Mouse (Mus musculus): ENCODE results near the gene Ccdc141. TPM values are rescaled to one million over a fixed set of nuclear protein-coding genes. Genes with fewer than 3 reads are reported as not detected.

Gene Ccdc141
- polyA plus RNA-seq, 1 experiment from 2014 or later: 139 TPM

GRCm38 (mm10) chr2:77195056-77195455 is 24.6 kb upstream of the Ccdc141 start:
- Histone ChIP-seq H3K4me1 (ENCODE audit: control insufficient read depth, insufficient read depth, low read length) (peaks cover under 1% of the 10 kb centered on the region), H3K4me3 (ENCODE audit: low read length) (no peak overlapping the region), H3K36me3 (ENCODE audit: control insufficient read depth, insufficient read depth) (peaks cover 5% of the 10 kb centered on the region; the same call in 1 of the 2 replicates), H3K4me2 (ENCODE audit: low read depth, low read length) (no peak overlapping the region), H3K27ac (ENCODE audit: low read length) (no peak overlapping the region), H3K9me3 (replicated peaks; ENCODE audit: control insufficient read depth, low read length) (0 out of 2 replicates have a peak, but pooled peaks cover 2% of the 10 kb centered on the region), H3K27me3 (ENCODE audit: control insufficient read depth, insufficient read depth, low read length) (no peaks in the 10 kb centered on the region), H3K9ac (ENCODE audit: low read length) (no peak overlapping the region)
- ATAC-seq (replicated peaks; ENCODE audit: extremely low read depth, insufficient read depth, low FRiP score): no peak
- WGBS: 81% methylated on average over 5 of the region's 5 CpGs

- WGBS: 94% methylated on average over 3 of the region's 3 CpGs
- no peak overlapping the region for H3K4me2 ChIP-seq (ENCODE audit: low read depth, low read length)
- H3K27ac ChIP-seq (ENCODE audit: low read length): no peak overlapping the region
- H3K9me3 ChIP-seq (replicated peaks; ENCODE audit: control insufficient read depth, low read length): 0 out of 2 replicates have a peak, but pooled peaks cover 2% of the 10 kb centered on the region
- peaks cover 7% of the 10 kb centered on the region; the same call in 1 of the 2 replicates for H3K36me3 ChIP-seq (ENCODE audit: control insufficient read depth, insufficient read depth)
- no peak overlapping the region for H3K9ac ChIP-seq (ENCODE audit: low read length)
- H3K27me3 ChIP-seq (ENCODE audit: control insufficient read depth, insufficient read depth, low read length): no peaks in the 10 kb centered on the region
- no peak for ATAC-seq (replicated peaks; ENCODE audit: extremely low read depth, insufficient read depth, low FRiP score)
- H3K4me3 ChIP-seq (ENCODE audit: low read length): no peak overlapping the region
- H3K4me1 ChIP-seq (ENCODE audit: control insufficient read depth, insufficient read depth, low read length): no peaks in the 10 kb centered on the region
Observed at GRCm38 (mm10) chr2:77191811-77192210, 21.4 kb upstream of the Ccdc141 start.

- whole genome bisulfite sequencing: 93% methylated on average over 7 of the region's 7 CpGs
- Histone ChIP-seq H3K4me3 (ENCODE audit: low read length) (no peak overlapping the region), H3K36me3 (ENCODE audit: control insufficient read depth, insufficient read depth) (peaks cover 7% of the 10 kb centered on the region; the same call in 1 of the 2 replicates)
Observed at GRCm38 (mm10) chr2:77190891-77191290, 20.5 kb upstream of the Ccdc141 start.

GRCm38 (mm10) chr2:77190301-77190700 is 19.9 kb upstream of the Ccdc141 start:
- 82% methylated on average over 3 of the region's 3 CpGs for WGBS
- H3K27me3 ChIP-seq (ENCODE audit: control insufficient read depth, insufficient read depth, low read length): no peaks in the 10 kb centered on the region
- no peak for ATAC-seq (replicated peaks; ENCODE audit: extremely low read depth, insufficient read depth, low FRiP score)
- 0 out of 2 replicates have a peak, but pooled peaks cover 2% of the 10 kb centered on the region for H3K9me3 ChIP-seq (replicated peaks; ENCODE audit: control insufficient read depth, low read length)
- H3K4me2 ChIP-seq (ENCODE audit: low read depth, low read length): no peak overlapping the region
- H3K4me3 ChIP-seq (ENCODE audit: low read length): no peak overlapping the region
- peaks cover 7% of the 10 kb centered on the region; the same call in 1 of the 2 replicates for H3K36me3 ChIP-seq (ENCODE audit: control insufficient read depth, insufficient read depth)
- H3K27ac ChIP-seq (ENCODE audit: low read length): no peak overlapping the region
- H3K4me1 ChIP-seq (ENCODE audit: control insufficient read depth, insufficient read depth, low read length): no peaks in the 10 kb centered on the region; the same call in 1 of the 2 replicates
- H3K9ac ChIP-seq (ENCODE audit: low read length): no peak overlapping the region

More at GRCm38 (mm10) chr2:77190891-77191290, 20.5 kb upstream of the Ccdc141 start:
- H3K9me3 ChIP-seq (replicated peaks; ENCODE audit: control insufficient read depth, low read length): 0 out of 2 replicates have a peak, but pooled peaks cover 2% of the 10 kb centered on the region
- no peaks in the 10 kb centered on the region for H3K4me1 ChIP-seq (ENCODE audit: control insufficient read depth, insufficient read depth, low read length)
- H3K4me2 ChIP-seq (ENCODE audit: low read depth, low read length): no peak overlapping the region
- H3K9ac ChIP-seq (ENCODE audit: low read length): no peak overlapping the region
- no peak for ATAC-seq (replicated peaks; ENCODE audit: extremely low read depth, insufficient read depth, low FRiP score)
- no peak overlapping the region for H3K27ac ChIP-seq (ENCODE audit: low read length)
- H3K27me3 ChIP-seq (ENCODE audit: control insufficient read depth, insufficient read depth, low read length): no peaks in the 10 kb centered on the region

GRCm38 (mm10) chr2:77189671-77190070 is 19.2 kb upstream of the Ccdc141 start:
- Histone ChIP-seq H3K4me2 (ENCODE audit: low read depth, low read length) (no peak overlapping the region), H3K36me3 (ENCODE audit: control insufficient read depth, insufficient read depth) (peaks cover 7% of the 10 kb centered on the region; the same call in 1 of the 2 replicates), H3K4me3 (ENCODE audit: low read length) (no peak overlapping the region), H3K27me3 (ENCODE audit: control insufficient read depth, insufficient read depth, low read length) (no peaks in the 10 kb centered on the region), H3K9me3 (replicated peaks; ENCODE audit: control insufficient read depth, low read length) (0 out of 2 replicates have a peak, but pooled peaks cover 2% of the 10 kb centered on the region), H3K9ac (ENCODE audit: low read length) (no peak overlapping the region), H3K27ac (ENCODE audit: low read length) (no peak overlapping the region), H3K4me1 (ENCODE audit: control insufficient read depth, insufficient read depth, low read length) (peaks cover 3% of the 10 kb centered on the region)
- 89% methylated on average over 7 of the region's 7 CpGs for WGBS
- no peak for ATAC-seq (replicated peaks; ENCODE audit: extremely low read depth, insufficient read depth, low FRiP score)

- Histone ChIP-seq H3K27ac (ENCODE audit: low read length) (no peak overlapping the region), H3K4me3 (ENCODE audit: low read length) (no peak overlapping the region), H3K4me2 (ENCODE audit: low read depth, low read length) (no peak overlapping the region), H3K9ac (ENCODE audit: low read length) (no peak overlapping the region), H3K4me1 (ENCODE audit: control insufficient read depth, insufficient read depth, low read length) (peaks cover 19% of the 10 kb centered on the region), H3K36me3 (ENCODE audit: control insufficient read depth, insufficient read depth) (peaks cover 7% of the 10 kb centered on the region; the same call in 1 of the 2 replicates), H3K27me3 (ENCODE audit: control insufficient read depth, insufficient read depth, low read length) (no peaks in the 10 kb centered on the region), H3K9me3 (replicated peaks; ENCODE audit: control insufficient read depth, low read length) (0 out of 2 replicates have a peak, but pooled peaks cover 2% of the 10 kb centered on the region)
- ATAC-seq (replicated peaks; ENCODE audit: extremely low read depth, insufficient read depth, low FRiP score): no peak
- 87% methylated on average over 3 of the region's 3 CpGs for WGBS
Observed at GRCm38 (mm10) chr2:77187501-77187900, 17.1 kb upstream of the Ccdc141 start.

GRCm38 (mm10) chr2:77186912-77187311 is 16.5 kb upstream of the Ccdc141 start:
- Histone ChIP-seq H3K4me3 (ENCODE audit: low read length) (no peak overlapping the region), H3K27ac (ENCODE audit: low read length) (no peak overlapping the region), H3K9me3 (replicated peaks; ENCODE audit: control insufficient read depth, low read length) (0 out of 2 replicates have a peak, but pooled peaks cover 2% of the 10 kb centered on the region), H3K4me2 (ENCODE audit: low read depth, low read length) (no peak overlapping the region), H3K36me3 (ENCODE audit: control insufficient read depth, insufficient read depth) (peaks cover 7% of the 10 kb centered on the region; the same call in 1 of the 2 replicates), H3K4me1 (ENCODE audit: control insufficient read depth, insufficient read depth, low read length) (peaks cover 23% of the 10 kb centered on the region), H3K9ac (ENCODE audit: low read length) (no peak overlapping the region), H3K27me3 (ENCODE audit: control insufficient read depth, insufficient read depth, low read length) (no peaks in the 10 kb centered on the region)
- WGBS: 54% methylated on average over 8 of the region's 8 CpGs
- ATAC-seq (replicated peaks; ENCODE audit: extremely low read depth, insufficient read depth, low FRiP score): no peak

- H3K27ac ChIP-seq (ENCODE audit: low read length): peak overlapping the region; percentile 69
- WGBS: 25% methylated on average over 8 of the region's 8 CpGs
- H3K9me3 ChIP-seq (replicated peaks; ENCODE audit: control insufficient read depth, low read length): no peaks in the 10 kb centered on the region
- no peak for ATAC-seq (replicated peaks; ENCODE audit: extremely low read depth, insufficient read depth, low FRiP score)
- no peaks in the 10 kb centered on the region for H3K27me3 ChIP-seq (ENCODE audit: control insufficient read depth, insufficient read depth, low read length)
- H3K36me3 ChIP-seq (ENCODE audit: control insufficient read depth, insufficient read depth): peaks cover 3% of the 10 kb centered on the region; the same call in 1 of the 2 replicates
- no peak overlapping the region for H3K4me3 ChIP-seq (ENCODE audit: low read length)
- H3K4me2 ChIP-seq (ENCODE audit: low read depth, low read length): no peak overlapping the region
- no peak overlapping the region for H3K9ac ChIP-seq (ENCODE audit: low read length)
- H3K4me1 ChIP-seq (ENCODE audit: control insufficient read depth, insufficient read depth, low read length): peaks cover 34% of the 10 kb centered on the region
Observed at GRCm38 (mm10) chr2:77184049-77184571, 13.7 kb upstream of the Ccdc141 start.

GRCm38 (mm10) chr2:77183646-77184045 is 13.2 kb upstream of the Ccdc141 start:
- Histone ChIP-seq H3K9me3 (replicated peaks; ENCODE audit: control insufficient read depth, low read length) (no peaks in the 10 kb centered on the region), H3K36me3 (ENCODE audit: control insufficient read depth, insufficient read depth) (peaks cover 3% of the 10 kb centered on the region; the same call in 1 of the 2 replicates), H3K27ac (ENCODE audit: low read length) (peak overlapping the region; percentile 69), H3K27me3 (ENCODE audit: control insufficient read depth, insufficient read depth, low read length) (no peaks in the 10 kb centered on the region), H3K4me2 (ENCODE audit: low read depth, low read length) (no peak overlapping the region), H3K9ac (ENCODE audit: low read length) (no peak overlapping the region), H3K4me3 (ENCODE audit: low read length) (no peak overlapping the region), H3K4me1 (ENCODE audit: control insufficient read depth, insufficient read depth, low read length) (peaks cover 34% of the 10 kb centered on the region)
- ATAC-seq (replicated peaks; ENCODE audit: extremely low read depth, insufficient read depth, low FRiP score): no peak
- 65% methylated on average over 2 of the region's 2 CpGs for WGBS

Data from heart, embryonic 16.5 days (tissue).